Mouse (Mus musculus) cerebellum, adult 2 months (tissue): ENCODE measurements around the gene Serpine3. TPM values are rescaled to one million over a fixed set of nuclear protein-coding genes. Genes with fewer than 3 reads are reported as not detected.
"Not testable (repeated sequence)": the region's sequence is repeated elsewhere in the genome, so short reads cannot be mapped to it uniquely, and the experiment has no call there.

Source experiments
- DNase-seq, 2 experiments: peaks; one replicate each; pipeline ENCODE4 v3.0.0; 2021
- H3K27ac ChIP-seq: fragments of 200-500 bp; 2 replicates; pipeline ENCODE4 v1.5.1; 2012; ENCODE audit warnings: low read length, control low read depth, inconsistent platforms; ENCODE audit not compliant: insufficient read depth
- H3K27me3 ChIP-seq: fragments of 200-500 bp; 2 replicates; pipeline ENCODE4 v1.6.1; 2012; ENCODE audit warnings: inconsistent platforms, mild to moderate bottlenecking, low read length, moderate library complexity; ENCODE audit not compliant: control insufficient read depth, insufficient read depth
- H3K4me1 ChIP-seq: fragments of 200-500 bp; 2 replicates; pipeline ENCODE4 v1.6.1; 2011; ENCODE audit warnings: low read length; ENCODE audit not compliant: control insufficient read depth, insufficient read depth
- H3K4me3 ChIP-seq: fragments of 200-500 bp; replicated peaks from 2 replicates; pipeline ENCODE3; 2011; ENCODE audit warnings: mild to moderate bottlenecking, low read depth, low read length, control low read depth; ENCODE audit not compliant: insufficient read depth
- CTCF ChIP-seq: fragments of 200-500 bp; IDR thresholded peaks from 2 replicates; pipeline ENCODE4 v1.5.1; 2011; ENCODE audit warnings: low read depth, mild to moderate bottlenecking, control low read depth, low read length, moderate library complexity, borderline replicate concordance; ENCODE audit not compliant: insufficient read depth
- POLR2A ChIP-seq: fragments of 200-500 bp; IDR thresholded peaks from 2 replicates; pipeline ENCODE4 v1.6.1; 2011; ENCODE audit warnings: low read length, control low read depth, borderline replicate concordance; ENCODE audit not compliant: insufficient read depth
- WGBS: fragments of 180-500 bp; shearing (Covaris S2); methylation state at CpG from one replicate; pipeline ENCODE4 v1.1.7; 2018; 5-methylcytosine and 5-hydroxymethylcytosine counted together
- polyA plus RNA-seq: library from polyadenylated mRNA; depleted of rRNA; stranded (reverse); fragments of >200 nt; gene quantifications from 2 replicates; pipeline ENCODE4 v1.2.3, GENCODE M21; 2012; rRNA removed

Gene Serpine3
- not detected in 2 replicates for polyA plus RNA-seq

DNA sequence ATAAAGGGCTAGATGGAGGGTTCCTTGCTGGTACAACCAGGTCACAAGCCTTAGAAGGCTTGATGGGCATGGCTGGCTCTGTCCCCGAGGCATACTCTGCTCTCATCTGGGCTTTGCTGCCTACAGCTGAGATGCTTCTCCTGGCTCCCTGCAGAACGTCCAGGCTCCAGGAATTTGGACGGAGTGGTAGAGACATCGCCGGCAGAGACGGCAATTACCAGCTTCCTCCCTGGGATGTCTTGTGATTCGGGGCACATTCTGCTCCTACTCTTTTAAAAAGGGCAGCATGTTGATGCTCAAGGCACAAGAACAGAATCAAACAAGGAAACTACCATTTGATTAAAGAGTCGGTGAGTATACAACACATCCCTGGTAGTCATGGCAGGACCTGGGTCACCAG is at the start of gene Serpine3:
Serpine3 (plus strand) TSS at position 301 of the 400 bp plus-strand sequence.
- Histone ChIP-seq H3K4me1 (no peaks in the 10 kb centered on the region), H3K27me3 (no peaks in the 10 kb centered on the region), H3K4me3 (no peak within 1 kb of the TSS), H3K27ac (no peak within 1 kb of the TSS)
- WGBS, result 76% methylated on average over 8 of the region's 8 CpGs
- DNase-seq, result no peak
- TF ChIP-seq POLR2A, result no peak
- TF ChIP-seq CTCF, result no peak

DNA sequence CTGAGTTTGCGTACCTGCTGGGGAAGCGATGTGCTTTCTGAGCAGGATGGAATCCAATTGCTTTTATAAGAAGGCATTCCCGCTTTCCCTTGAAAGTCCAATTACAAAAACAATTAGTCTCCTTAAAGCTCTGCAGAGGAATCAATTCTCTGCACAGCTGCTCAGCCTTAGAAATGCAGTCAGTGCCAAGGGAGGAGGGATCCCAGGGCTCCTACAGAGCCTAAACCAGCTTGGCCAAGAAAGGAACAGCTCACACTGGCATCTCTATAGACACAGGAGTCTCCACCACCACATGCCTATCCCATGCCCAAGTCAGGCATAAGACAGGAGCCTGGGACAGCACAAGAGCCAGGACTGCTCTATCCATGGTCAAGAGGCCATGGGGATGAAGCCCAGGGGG is 41.1 kb upstream of the Serpine3 start:
- TF ChIP-seq POLR2A, result no peak
- TF ChIP-seq CTCF, result no peak
- no peaks in the 10 kb centered on the region for H3K27me3 ChIP-seq
- no peak overlapping the region for H3K27ac ChIP-seq
- H3K4me3 ChIP-seq, result no peak overlapping the region
- DNase-seq, result no peak
- no peaks in the 10 kb centered on the region for H3K4me1 ChIP-seq
- WGBS, result 41% methylated on average over 3 of the region's 3 CpGs

DNA sequence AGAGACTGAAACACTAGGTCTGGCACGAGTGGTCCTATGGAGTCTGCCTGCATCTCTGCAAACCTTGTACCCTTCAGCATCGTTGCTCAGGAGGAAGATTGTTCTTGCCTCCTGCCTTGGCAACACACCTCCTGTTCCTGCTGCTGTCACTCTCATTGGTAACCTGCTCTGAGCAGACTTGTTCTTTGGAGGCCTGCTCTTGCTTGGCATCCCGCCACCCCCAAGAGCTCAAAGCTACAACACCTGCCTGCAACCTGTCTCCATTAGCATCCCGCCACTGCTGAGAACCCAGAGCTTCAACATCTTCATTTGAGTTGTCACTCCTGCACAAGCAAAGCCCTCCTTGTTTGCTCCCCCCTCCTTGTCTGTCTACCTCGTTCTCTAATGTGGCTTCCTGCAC is 35.5 kb upstream of the Serpine3 start:
- H3K4me3 ChIP-seq, result no peak overlapping the region
- no peaks in the 10 kb centered on the region for H3K4me1 ChIP-seq
- H3K27ac ChIP-seq, result no peak overlapping the region
- peak; percentile 77 to 89 for DNase-seq
- 62% methylated on average over 5 of the region's 5 CpGs for WGBS
- no peak for TF ChIP-seq CTCF
- TF ChIP-seq POLR2A, result no peak
- no peaks in the 10 kb centered on the region for H3K27me3 ChIP-seq

DNA sequence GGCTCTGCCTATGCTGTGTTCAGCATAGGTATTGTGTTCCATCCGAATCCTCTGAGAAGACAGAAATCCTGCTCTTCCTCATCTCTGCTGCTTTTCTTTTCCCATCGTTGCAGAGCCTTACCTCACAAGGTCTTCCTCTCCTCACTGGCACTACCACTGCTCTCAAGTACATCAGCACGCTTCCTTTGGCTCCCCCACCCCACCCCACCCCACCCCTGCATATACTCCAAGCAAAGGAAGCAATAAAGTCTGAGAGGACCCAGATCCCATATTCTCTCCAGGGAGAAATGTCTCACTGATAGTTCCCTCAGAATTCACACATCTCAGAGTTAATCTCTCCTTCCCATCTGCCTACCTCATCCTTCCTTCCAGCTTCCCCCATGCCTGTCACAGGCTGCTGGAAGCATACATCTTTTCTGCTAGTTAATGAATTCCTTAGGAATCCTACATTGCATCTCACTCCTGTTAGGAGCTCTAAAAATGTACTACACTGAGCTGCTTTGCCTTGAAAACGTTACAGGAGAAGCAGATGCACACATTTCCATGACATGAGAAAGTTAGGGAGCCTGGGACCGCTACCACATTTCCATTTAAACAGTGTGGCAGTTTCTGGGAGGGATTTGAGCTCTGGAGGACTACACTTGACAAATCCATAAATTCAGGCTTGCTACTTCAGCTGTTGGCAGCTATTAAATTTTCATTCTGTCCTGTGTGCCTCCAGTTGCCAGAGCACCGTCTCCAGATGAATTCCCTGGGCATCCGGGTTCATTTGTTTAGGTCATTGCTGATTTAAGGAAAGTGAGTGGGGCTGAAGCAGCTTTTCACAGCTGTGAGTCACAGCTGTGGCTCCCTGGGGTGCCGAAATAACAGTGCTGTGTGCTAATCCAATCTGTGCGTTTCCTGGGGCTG is 25.8 kb upstream of the Serpine3 start:
- Histone ChIP-seq H3K4me3 (no peak overlapping the region), H3K4me1 (no peaks in the 10 kb centered on the region), H3K27me3 (no peaks in the 10 kb centered on the region), H3K27ac (no peak overlapping the region)
- TF ChIP-seq POLR2A (no peak), CTCF (no peak)
- no peak for DNase-seq
- 35% methylated on average over 9 of the region's 9 CpGs for WGBS

DNA sequence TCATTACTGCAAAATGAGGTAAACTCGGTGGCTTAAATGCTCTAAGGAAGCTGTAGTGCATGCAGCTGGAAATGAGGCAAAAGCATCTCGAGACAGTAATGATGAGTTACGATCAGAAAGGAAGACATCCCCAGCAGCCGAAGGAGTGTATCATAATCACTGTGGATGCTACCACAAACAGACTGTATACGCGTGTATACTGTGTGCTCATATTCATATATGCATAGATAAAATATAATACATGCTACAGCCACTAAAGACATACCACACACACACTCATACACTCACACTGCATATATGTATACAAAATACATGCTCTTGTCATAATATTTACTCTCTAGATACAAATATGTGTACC is 25.1 kb upstream of the Serpine3 start:
- H3K4me3 ChIP-seq, result no peak overlapping the region
- no peak for TF ChIP-seq POLR2A
- no peak for TF ChIP-seq CTCF
- H3K4me1 ChIP-seq, result no peaks in the 10 kb centered on the region
- WGBS, result 66% methylated on average over 6 of the region's 6 CpGs
- no peak overlapping the region for H3K27ac ChIP-seq
- DNase-seq, result no peak
- H3K27me3 ChIP-seq, result no peaks in the 10 kb centered on the region

DNA sequence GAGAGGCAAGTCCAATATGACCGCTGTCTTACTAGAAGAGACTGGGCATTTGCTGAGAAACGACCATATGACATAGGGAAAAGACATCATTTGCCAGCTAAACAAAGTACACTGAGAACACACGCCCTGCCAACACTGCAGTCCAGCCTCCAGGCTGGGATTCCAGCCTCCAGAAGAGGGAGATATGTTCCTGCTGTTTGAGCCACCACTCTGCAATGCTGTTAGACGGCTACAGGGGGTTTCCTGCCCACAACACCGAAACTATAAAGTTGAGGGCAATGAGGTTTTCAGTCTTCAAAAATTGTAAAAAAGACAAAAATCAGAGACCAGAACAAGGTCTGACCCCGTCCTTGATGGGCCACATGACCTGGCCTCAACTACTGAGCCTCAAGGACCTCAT is 24.4 kb upstream of the Serpine3 start:
- Histone ChIP-seq H3K27me3 (no peaks in the 10 kb centered on the region), H3K27ac (no peak overlapping the region), H3K4me1 (no peaks in the 10 kb centered on the region), H3K4me3 (no peak overlapping the region)
- DNase-seq, result no peak
- 59% methylated on average over 6 of the region's 6 CpGs for WGBS
- TF ChIP-seq CTCF (no peak), POLR2A (no peak)

DNA sequence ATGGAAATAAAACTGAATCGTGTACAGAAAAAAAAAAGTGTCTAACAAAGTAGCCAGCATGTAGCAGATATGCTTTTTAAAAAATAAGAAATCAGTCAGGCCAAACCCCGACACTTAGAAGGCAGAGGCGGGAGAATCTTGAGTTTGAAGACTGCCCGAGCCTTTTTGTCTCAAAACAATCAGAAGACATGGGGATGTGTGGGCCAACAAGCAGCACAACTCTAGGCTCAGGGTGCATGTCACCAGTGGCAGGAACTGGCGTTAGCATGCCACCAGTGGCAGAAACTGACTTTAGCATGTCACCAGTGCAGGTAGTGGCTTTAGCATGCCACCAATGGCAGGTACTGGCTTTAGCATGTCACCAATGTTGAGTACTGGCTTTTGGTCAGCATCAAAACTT is 23.9 kb upstream of the Serpine3 start:
- Histone ChIP-seq H3K4me1 (no peaks in the 10 kb centered on the region), H3K27ac (no peak overlapping the region), H3K4me3 (no peak overlapping the region), H3K27me3 (no peaks in the 10 kb centered on the region)
- 84% methylated on average over 5 of the region's 5 CpGs for WGBS
- DNase-seq, result no peak
- TF ChIP-seq CTCF (no peak), POLR2A (no peak)

DNA sequence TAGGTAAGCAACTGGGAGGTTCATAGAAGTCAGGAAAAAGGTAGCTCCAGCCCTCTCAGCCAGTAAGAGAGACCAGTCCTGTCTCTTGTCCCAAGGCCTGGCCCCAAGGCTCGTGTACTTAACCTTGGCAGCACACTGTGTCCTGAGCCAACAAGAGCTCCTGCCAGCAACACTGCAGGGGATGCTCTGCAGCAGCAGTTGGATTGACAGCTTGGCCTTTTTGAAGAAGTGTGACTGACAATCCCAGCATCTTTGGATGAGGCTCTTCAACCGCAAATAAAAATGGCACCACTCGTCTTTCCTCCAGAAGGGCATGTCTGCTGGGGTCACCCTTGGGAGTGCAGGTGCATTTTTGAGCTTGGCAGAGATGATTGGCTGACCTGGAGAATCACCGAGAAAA is 23.1 kb upstream of the Serpine3 start:
- 13% methylated on average over 4 of the region's 4 CpGs for WGBS
- peak in 1 of 2 experiments; percentile 10 for DNase-seq
- TF ChIP-seq CTCF, result no peak
- no peak for TF ChIP-seq POLR2A

DNA sequence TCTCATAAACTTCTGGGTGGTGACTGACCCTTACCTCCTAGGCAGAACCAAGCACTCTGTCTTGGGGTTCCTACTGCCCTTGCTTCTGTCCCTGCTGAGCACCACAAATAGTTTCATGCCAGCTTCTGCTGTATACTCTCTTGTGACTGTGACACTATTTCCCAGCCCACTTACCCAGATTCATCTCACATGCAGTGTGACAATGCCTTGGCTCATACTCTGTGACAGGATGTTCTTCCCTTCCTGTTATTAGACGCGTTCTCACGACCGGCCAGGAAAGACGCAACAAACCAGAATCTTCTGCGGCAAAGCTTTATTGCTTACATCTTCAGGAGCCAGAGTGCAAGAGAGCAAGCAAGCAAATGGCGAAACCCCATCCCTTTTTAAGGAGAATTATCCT is 21.1 kb upstream of the Serpine3 start:
- not testable (repeated sequence) for H3K27me3 ChIP-seq, DNase-seq, H3K27ac ChIP-seq, H3K4me3 ChIP-seq, H3K4me1 ChIP-seq
- WGBS, result 87% methylated on average over 6 of the region's 7 CpGs

More for the DNA sequence above, 23.1 kb upstream of the Serpine3 start:
- no peak overlapping the region for H3K4me3 ChIP-seq
- no peaks in the 10 kb centered on the region for H3K27me3 ChIP-seq
- H3K4me1 ChIP-seq, result no peaks in the 10 kb centered on the region
- no peak overlapping the region for H3K27ac ChIP-seq
